Mouse (Mus musculus): Measurements from ENCODE around the gene Tekt4.

Tekt4 gene

DNA sequence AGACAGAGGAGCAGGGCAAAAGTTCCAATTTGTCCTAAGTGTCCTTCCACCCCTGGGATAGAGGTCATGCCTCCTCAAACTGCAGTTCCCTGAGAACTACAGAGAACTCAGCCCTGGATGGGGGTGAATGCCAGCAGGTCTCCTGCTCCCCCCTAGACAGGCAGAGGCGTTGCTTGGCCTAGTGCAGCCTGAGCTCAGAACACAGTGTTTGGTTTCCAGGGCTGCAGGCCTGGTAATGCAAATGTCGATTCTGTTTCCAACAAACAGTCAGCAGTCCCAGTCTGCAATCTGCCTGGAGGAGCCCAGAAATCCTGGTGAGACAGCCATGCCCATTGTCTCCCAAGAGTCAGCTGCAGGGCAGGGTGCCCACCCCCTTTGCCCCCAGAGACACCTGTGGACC lies at the start of gene Tekt4:
Tekt4 (plus strand) TSS at position 344 of the 400 bp plus-strand sequence.
- no peak for DNase-seq (ENCODE audit: low read depth, low spot score)

DNA sequence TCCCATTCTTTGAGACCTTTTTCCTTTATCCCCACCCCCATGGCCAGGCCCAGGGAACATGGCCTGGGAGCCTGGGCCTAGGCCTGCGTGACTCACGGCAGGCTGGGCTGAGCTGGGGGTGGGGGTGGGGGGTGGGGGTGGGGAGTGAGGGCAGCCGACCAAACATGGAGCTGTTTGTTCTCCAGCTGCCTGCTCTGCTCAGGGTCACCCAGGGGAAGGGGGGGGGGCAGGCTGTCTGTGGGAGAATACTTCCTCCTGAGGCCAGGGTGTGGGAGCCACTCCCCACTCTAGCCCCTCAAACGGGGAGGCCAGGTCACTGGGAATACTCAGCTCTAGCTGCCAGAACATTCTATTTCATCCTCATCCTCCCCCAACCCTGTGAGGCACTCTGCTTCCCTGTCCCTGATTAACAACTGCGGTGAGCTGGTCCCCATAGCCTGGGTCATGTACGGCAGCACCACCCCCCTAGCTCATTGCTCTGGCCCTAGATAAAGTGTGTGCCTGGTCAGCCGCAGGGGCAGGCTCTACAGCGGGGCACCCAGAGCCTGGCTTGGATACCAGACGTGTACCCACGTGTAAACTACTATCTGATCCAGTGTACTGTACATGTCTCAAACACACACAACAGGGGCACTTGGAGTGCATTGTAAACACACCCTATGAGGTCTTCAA lies 49.1 kb upstream of the Tekt4 start:
- no peak for DNase-seq (ENCODE audit: low read depth, low spot score)

DNA sequence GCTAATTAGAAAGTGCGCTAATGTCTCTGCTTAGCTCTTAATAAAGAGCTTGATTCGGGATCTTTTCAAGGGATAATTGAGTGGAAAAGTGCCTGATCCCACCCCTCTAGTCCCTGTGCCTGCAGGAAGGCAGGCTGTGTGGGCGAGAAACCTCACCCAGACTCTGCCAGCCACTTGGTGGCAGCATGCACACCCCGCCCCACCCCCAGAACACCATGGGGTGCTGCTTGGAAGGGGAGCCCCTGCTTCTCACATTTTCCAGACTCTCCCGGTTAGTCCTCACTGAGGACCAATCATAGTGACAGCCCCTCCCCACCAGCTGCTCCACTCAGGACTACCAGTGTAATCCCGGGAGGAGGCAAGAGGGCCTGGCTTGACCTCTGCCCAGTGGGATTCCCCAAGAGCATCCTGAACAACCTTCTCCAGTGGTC lies 48.4 kb upstream of the Tekt4 start:
- DNase-seq (ENCODE audit: low read depth, low spot score): no peak

DNA sequence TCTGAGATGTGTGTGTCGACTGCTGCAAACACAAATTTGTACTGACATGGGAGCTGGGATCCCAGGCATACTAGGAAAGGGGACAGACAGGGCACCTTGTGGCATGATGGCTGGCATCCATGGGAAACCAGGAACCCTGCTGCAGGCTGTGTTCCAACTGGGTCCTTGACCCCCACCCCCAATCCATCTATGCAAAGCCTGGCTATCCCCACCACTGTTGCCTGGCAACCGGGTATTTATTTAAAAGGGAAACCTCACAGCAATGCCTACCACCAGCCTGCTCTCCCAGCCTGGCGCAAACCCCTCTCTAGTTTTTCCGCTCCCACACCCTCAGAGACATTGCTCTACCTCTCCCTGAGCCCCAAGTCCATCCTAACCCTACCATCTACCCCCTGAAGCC lies 47.1 kb upstream of the Tekt4 start:
- DNase-seq (ENCODE audit: low read depth, low spot score): no peak

DNA sequence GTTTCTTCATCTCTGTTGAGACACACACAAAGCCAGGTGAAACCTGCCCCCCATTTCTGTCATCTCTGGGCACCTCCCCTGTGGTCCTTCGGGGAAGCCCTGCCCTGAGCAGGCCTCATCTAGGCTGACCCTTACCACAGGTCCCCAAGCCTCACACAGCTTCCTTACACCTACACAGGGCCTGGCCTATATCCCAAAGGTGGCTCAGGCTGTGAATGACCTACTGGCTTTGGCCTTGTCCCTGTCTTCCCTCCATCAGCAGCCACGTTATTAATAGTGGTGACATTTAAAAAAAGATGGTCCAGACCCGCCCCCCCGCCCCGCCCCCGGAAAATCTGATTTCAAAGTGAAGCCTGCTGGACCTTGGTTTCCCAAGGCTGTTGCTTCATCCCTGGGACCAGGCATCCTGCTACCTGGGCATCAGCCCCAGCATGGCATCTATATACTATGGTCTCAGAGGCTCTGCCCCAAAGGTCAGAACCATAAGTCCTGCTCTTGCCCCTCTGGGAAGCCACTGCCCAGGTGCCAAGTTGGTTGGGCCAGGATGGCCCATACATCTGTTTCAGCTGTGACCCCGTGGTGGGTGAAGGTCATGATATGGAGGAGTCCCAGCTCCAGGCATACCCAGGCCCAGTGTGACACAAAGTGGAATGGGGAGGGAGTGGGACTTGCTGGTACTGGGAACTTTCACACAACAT lies 46.0 kb upstream of the Tekt4 start:
- DNase-seq (ENCODE audit: low read depth, low spot score): no peak

DNA sequence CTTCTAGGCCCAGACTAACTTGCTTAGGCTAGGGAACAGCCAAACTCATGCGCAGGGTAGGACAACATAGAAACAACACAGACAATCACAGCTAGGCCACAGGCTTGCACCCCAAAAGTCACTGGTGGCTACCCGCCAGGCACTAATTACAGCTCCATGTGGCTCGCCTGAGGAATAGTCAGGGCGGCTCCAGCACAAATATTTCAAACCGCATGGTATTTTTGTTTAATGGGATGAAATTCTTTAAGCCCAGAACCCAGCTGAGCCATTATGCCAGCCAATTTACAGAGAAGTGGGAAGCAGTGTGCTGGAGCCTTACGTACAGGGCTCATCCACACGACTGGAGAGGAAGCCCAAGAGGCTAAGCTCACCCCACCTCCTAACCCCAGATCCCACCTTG lies 44.8 kb upstream of the Tekt4 start:
- no peak for DNase-seq (ENCODE audit: low read depth, low spot score)

DNA sequence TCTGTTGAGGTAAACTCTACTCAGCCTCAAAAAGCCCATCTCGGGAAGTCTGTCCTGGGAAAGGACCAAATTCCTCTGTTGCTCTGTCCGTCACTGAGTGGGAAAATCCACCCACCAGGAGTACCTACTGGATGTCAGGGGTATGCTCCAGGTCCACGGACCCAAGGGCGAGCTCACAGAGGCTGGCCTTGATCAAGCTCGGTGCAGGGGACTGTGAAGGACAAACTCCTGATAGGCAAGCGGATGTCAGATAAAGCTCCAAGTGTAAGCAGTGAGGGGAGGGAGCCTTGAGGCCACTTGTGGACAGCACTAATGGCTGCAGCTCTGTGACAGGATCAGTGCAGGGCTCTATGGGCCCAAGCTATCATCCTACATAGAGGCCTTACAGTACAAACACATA lies 44.2 kb upstream of the Tekt4 start:
- no peak for DNase-seq (ENCODE audit: low read depth, low spot score)

DNA sequence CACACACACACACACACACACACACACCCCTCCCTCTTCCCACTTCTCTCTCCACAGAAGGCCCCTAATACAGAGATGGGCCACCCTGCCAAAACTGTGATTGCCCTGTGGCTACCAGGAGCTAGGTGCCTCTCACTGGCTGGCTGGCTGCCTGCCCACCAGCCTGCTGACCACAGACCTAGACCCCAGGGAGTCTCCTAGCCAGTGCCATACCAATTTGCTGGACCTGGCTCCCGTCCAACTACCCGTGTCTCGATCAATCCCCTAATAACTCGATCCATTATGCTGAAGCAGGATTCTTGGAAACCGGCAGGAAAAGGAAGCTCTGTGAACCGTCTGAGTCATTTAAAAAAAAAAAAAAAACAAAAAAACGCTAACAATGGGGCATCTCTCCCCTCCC lies 43.6 kb upstream of the Tekt4 start:
- peak; percentile 30 for DNase-seq (ENCODE audit: low read depth, low spot score)

GRCm38 (mm10) chr17:25411251-25411650 lies 43.2 kb upstream of the Tekt4 start:
- DNase-seq (ENCODE audit: low read depth, low spot score): peak; percentile 17

DNA sequence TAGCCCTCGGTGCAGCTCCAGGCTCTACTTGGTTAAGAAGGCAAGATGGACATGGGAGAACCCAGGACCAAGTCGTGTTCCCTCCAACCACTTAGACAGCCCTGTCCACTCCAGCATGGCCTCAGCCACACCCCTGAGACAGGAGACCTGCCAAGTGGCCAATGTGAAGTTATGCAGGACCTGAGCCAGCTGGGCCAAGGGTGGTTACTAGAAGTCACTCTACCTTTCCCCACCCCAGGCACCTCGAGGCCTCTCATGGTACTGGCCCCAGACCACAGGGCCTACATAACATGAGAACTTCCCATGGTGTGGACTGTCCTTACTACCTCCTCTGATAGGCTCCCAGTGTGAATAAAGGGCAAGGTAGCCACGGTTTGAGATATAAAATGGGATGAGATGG lies 40.2 kb upstream of the Tekt4 start:
- DNase-seq (ENCODE audit: low read depth, low spot score): no peak

DNA sequence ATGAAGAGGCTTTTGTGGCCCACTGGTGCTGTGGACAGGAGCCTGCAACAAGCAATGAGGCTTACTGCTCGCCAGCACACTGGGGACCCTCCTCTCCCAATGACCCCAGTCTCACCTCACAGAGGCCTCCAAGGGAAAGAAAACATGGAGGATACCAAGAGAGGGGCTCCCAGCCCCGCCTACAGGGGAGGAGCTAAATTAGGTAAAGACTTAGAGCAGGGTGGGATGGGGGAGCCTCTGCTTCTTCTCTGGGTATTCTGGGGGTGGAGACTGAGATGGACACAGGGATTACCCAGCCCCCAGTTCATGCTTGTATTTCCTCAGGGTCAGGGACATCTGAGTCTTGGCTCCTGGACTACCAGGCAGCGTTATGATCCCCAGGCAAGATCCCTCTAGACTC lies 39.5 kb upstream of the Tekt4 start:
- no peak for DNase-seq (ENCODE audit: low read depth, low spot score)

- DNase-seq (ENCODE audit: low read depth, low spot score): no peak
Measured at GRCm38 (mm10) chr17:25415421-25415913, 38.9 kb upstream of the Tekt4 start.

- no peak for DNase-seq (ENCODE audit: low read depth, low spot score)
Measured at GRCm38 (mm10) chr17:25416219-25416618, 38.2 kb upstream of the Tekt4 start.

- DNase-seq (ENCODE audit: low read depth, low spot score): no peak
Measured at GRCm38 (mm10) chr17:25417990-25418389, 36.4 kb upstream of the Tekt4 start.

DNA sequence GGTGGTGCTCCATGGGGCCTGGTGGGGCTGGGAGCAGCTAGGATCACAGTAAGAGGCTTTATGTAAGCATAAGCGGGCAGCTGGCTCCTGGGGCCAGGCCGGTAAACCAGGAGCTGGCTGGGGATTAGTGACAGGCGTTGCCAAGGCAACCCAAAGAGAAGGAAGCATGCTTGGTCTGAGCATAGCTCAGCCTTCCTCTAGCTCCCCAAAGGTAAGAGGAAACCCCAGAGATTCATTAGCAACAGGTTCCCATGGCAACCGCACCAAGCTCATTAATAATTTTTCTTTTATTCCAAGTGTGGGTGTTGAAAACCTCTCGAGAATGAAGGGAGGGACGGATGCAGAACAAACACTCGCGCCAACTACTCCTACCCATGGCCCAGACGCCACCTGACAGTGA lies 35.5 kb upstream of the Tekt4 start:
- DNase-seq (ENCODE audit: low read depth, low spot score): no peak

- DNase-seq (ENCODE audit: low read depth, low spot score): no peak
Measured at GRCm38 (mm10) chr17:25420998-25421397, 33.4 kb upstream of the Tekt4 start.

DNA sequence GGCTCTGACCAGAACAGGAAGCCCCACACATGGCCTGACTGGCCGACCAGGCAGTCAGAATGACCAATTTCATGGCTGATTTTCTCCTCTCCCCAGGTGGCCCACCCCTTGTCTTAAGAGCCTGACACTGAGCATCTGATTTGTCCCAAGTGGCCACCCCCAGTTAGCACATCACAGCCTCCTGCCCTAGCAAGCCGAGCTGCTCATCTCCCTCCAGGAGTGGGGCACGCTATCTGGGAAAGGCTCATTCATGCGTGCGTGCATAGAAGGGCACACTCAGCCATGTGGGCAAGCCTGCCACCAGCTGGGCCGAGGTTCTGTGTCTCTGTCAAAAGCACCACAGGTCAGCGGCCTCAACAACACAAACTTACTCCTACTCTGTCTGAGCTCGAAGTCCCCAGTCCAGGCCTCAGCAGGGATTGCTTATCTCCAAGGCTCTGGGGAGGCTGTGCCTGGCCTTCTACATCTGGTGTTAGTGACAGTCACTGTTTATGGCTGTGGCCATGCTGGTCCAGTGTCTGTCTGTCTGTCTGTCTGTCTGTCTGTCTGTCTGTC lies 29.8 kb upstream of the Tekt4 start:
- DNase-seq (ENCODE audit: low read depth, low spot score): no peak

DNA sequence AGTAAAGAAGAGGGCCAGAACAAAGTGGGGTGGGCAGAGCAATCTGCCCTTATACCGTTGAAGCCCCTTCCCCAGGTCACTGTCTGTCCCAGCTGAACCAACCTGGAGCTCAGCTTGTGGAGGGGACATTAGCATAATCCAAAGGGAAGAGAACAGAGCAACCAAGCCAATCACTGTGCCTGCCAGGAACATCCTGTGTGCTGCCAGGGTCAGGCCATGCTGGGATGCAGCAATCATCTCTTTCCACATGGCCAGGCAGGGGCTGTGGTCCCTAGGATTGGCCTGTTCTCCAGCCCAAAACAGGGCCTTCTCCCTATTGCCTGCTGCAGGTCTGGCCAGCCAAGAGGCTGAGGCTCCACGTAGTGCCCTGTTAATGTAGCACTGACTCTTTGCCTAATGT lies 28.4 kb upstream of the Tekt4 start:
- no peak for DNase-seq (ENCODE audit: low read depth, low spot score)

- no peak for DNase-seq (ENCODE audit: low read depth, low spot score)
Measured at GRCm38 (mm10) chr17:25427441-25427840, 27.0 kb upstream of the Tekt4 start.

DNA sequence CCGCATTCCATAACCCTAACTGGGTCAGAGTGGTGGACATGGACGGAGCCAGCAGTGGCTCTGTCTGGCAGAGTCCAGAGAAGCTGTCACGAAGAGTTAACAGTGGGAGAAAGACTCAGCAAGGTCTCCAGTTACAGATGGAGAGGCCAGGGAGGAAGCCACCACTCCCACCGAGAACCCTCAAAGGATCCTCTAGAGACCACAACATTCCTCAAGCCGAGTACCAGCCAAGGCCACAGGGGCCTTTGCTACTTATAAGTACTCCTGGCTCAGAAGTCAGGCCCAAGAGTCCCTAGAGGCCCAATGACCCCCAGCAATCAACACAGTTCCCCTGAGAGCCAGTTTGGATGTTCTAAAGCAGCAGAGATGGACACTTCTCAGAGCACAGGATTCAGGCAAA lies 25.2 kb upstream of the Tekt4 start:
- DNase-seq (ENCODE audit: low read depth, low spot score): no peak

DNA sequence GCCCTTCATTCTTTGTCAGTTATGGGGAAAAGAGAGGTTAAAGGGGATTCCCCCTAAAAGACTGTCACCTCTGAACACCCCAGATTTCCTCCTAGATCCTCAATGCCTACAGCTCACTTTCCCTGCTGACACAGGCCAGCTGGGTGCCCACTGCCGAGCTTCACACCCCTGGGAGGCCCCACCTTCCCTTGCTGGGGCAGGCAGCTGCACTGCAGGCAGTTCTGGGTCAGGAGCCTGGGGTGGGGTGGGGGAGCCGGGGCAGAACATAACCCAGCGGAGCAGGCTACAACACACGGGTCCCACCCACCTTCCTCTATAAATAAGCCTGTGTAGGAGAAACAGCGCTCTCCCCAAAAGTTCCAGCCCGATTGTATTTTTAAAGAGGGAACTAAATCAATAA lies 24.5 kb upstream of the Tekt4 start:
- no peak for DNase-seq (ENCODE audit: low read depth, low spot score)

DNA sequence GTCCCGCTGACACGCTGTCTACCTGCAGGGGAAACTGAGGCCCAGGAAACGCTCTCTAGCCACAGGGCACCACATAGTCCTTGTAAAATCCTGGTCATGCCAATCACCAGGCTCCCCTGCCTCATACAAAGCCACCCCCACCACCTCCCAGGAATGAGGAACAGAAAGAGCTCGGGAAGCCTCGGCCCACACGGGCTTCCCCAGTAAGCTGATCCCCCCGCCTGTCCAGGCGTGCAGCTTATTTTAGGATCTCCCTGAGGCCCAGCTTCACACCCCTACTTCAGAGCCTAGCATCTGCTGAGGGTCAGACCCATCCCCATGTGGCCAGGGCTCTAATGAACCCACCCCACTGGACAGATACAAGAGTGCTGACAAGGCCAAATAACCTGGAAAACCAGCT lies 23.9 kb upstream of the Tekt4 start:
- no peak for DNase-seq (ENCODE audit: low read depth, low spot score)

Measured in 3T3-L1 (cell line).